Mouse (Mus musculus) frontal cortex, adult (tissue): Measurements from ENCODE around the gene Kpna7.

ENCODE experiments used
- ATAC-seq: cut with Nextera tagmentation; 2 replicates; pipeline ENCODE4 v1.9.2; 2017; ENCODE audit warnings: mild to moderate bottlenecking, moderate library complexity, mixed read lengths; ENCODE audit not compliant: low TSS enrichment

Kpna7 gene

GRCm38 (mm10) chr5:144963817-144964261 lies 120.0 kb downstream of the Kpna7 start:
- peak; percentile 28 for ATAC-seq

- 0 out of 2 replicates have a peak, but pooled peaks have one; percentile 8 for ATAC-seq
Observed at GRCm38 (mm10) chr5:144963401-144963800, 120.4 kb downstream of the Kpna7 start.

GRCm38 (mm10) chr5:144958271-144958670 lies 125.6 kb downstream of the Kpna7 start:
- no peak for ATAC-seq

- no peak for ATAC-seq
Observed at GRCm38 (mm10) chr5:144954432-144954831, 129.4 kb downstream of the Kpna7 start.

- ATAC-seq, result no peak
Observed at GRCm38 (mm10) chr5:144952592-144952991, 131.2 kb downstream of the Kpna7 start.

GRCm38 (mm10) chr5:144950428-144951051 lies 133.3 kb downstream of the Kpna7 start:
- peak; percentile 48; the same call in 1 of the 2 replicates for ATAC-seq

GRCm38 (mm10) chr5:144949856-144950255 lies 134.0 kb downstream of the Kpna7 start:
- peak; percentile 38; the same call in 1 of the 2 replicates for ATAC-seq

- ATAC-seq, result no peak
Observed at GRCm38 (mm10) chr5:144948422-144948821, 135.4 kb downstream of the Kpna7 start.

GRCm38 (mm10) chr5:144948002-144948401 lies 135.8 kb downstream of the Kpna7 start:
- no peak for ATAC-seq

GRCm38 (mm10) chr5:144946032-144946431 lies 137.8 kb downstream of the Kpna7 start:
- ATAC-seq, result peak; percentile 42

GRCm38 (mm10) chr5:144944932-144945331 lies 138.9 kb downstream of the Kpna7 start:
- ATAC-seq, result no peak

GRCm38 (mm10) chr5:144944370-144944769 lies 139.5 kb downstream of the Kpna7 start:
- no peak for ATAC-seq

- no peak for ATAC-seq
Observed at GRCm38 (mm10) chr5:144943346-144943745, 140.5 kb downstream of the Kpna7 start.

GRCm38 (mm10) chr5:144942431-144942830 lies 141.4 kb downstream of the Kpna7 start:
- peak; percentile 55 for ATAC-seq

GRCm38 (mm10) chr5:144940904-144941303 lies 142.9 kb downstream of the Kpna7 start:
- ATAC-seq, result no peak

- peak; percentile 83 for ATAC-seq
Observed at GRCm38 (mm10) chr5:144937304-144937703, 146.5 kb downstream of the Kpna7 start.
